In the genomic region with DNA sequence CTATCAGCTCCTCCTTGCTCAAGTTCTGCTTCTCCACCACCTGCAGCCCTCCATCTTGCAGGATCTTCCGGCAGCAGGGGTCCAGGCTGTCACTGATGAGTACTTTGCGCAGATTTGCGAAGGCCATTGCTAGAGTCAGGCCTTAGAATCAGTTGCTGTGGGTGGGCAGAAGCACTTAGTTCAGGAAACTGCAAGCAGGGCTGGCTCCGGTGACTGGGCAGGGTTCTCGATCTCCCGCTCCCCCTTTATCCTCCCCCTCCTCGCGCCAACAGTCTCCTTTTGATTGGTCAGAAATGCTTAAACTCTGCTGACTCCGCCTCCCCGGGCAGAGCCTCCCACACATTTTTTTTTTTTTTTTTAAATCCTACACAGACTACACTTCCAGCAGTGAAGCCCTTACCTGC, we compare ENCODE assay signal across 8 mouse cellular contexts. TPM values are rescaled to one million over a fixed set of nuclear protein-coding genes. Genes with fewer than 3 reads are reported as not detected.
A peak's percentile ranks its signal among the peaks of the same experiment; 100 is the strongest.
DNase-seq lines count a peak whose midpoint lies in the region; ATAC-seq and TF ChIP-seq lines count a peak whose summit lies in the region.
"Not testable (repeated sequence)": the region's sequence is repeated elsewhere in the genome, so short reads cannot be mapped to it uniquely, and the experiment has no call there.

Gene Phgdh, minus strand, starts transcription at position 285 of the 404 bp plus-strand sequence.

- not testable (repeated sequence) for H3K9me3 ChIP-seq in embryonic facial prominence, embryonic 15.5 days (replicated peaks); heart, embryonic 10.5 days; limb, embryonic 13.5 days; midbrain, embryonic 13.5 days

- H3K36me3 ChIP-seq in embryonic facial prominence, embryonic 15.5 days; heart, embryonic 10.5 days; limb, embryonic 13.5 days; midbrain, embryonic 13.5 days: not testable (repeated sequence)

- not testable (repeated sequence) for H3K27ac ChIP-seq in bone marrow, adult 2 months (ENCODE audit: control insufficient read depth, insufficient read depth, low read depth, low read length, poor library complexity)
- peak within 1 kb of the TSS; percentile 72 for H3K27ac ChIP-seq in embryonic facial prominence, embryonic 15.5 days (replicated peaks)
- H3K27ac ChIP-seq in heart, embryonic 10.5 days = peak within 1 kb of the TSS; percentile 86
- peak within 1 kb of the TSS; percentile 92 for H3K27ac ChIP-seq in limb, embryonic 13.5 days
- 0 out of 2 replicates have a peak within 1 kb of the TSS, but pooled peaks have one; percentile 39 for H3K27ac ChIP-seq in midbrain, embryonic 13.5 days

- DNase-seq in A20 (ENCODE audit: low read depth, low spot score) = peak; percentile 95
- peak; percentile 92 for DNase-seq in heart, embryonic 10.5 days (ENCODE audit: low spot score)
- peak; percentile 63 to 64 for DNase-seq in kidney, adult 8-10 months
- DNase-seq in spleen, postnatal 14 days (ENCODE audit: low spot score in 2 of 2) = peak; percentile 39 to 41

- TF ChIP-seq POLR2A in bone marrow, adult 2 months (IDR thresholded peaks at IDR 0.05; ENCODE audit: borderline replicate concordance, control insufficient read depth, low read depth, low read length) = not testable (repeated sequence)

- peak within 1 kb of the TSS; percentile 31 for H3K9ac ChIP-seq in embryonic facial prominence, embryonic 15.5 days
- peak within 1 kb of the TSS; percentile 79 for H3K9ac ChIP-seq in limb, embryonic 13.5 days
- H3K9ac ChIP-seq in midbrain, embryonic 13.5 days (replicated peaks) = peak within 1 kb of the TSS; percentile 66

- H3K4me3 ChIP-seq in bone marrow, adult 2 months (replicated peaks; ENCODE audit: control insufficient read depth, low read depth, low read length) = peak within 1 kb of the TSS; percentile 61
- peak within 1 kb of the TSS; percentile 72 for H3K4me3 ChIP-seq in embryonic facial prominence, embryonic 15.5 days (replicated peaks)
- peak within 1 kb of the TSS; percentile 76 for H3K4me3 ChIP-seq in heart, embryonic 10.5 days
- H3K4me3 ChIP-seq in limb, embryonic 13.5 days = peak within 1 kb of the TSS; percentile 75
- peak within 1 kb of the TSS; percentile 53 for H3K4me3 ChIP-seq in midbrain, embryonic 13.5 days (replicated peaks)

- H3K4me1 ChIP-seq in bone marrow, adult 2 months (ENCODE audit: control insufficient read depth, insufficient read depth, low read length) = not testable (repeated sequence)
- H3K4me1 ChIP-seq in embryonic facial prominence, embryonic 15.5 days = peaks cover 32% of the 10 kb centered on the region
- peaks cover 36% of the 10 kb centered on the region for H3K4me1 ChIP-seq in heart, embryonic 10.5 days
- H3K4me1 ChIP-seq in limb, embryonic 13.5 days = peaks cover 37% of the 10 kb centered on the region
- H3K4me1 ChIP-seq in midbrain, embryonic 13.5 days (replicated peaks) = peaks cover 44% of the 10 kb centered on the region

- H3K27me3 ChIP-seq in embryonic facial prominence, embryonic 15.5 days; heart, embryonic 10.5 days (ENCODE audit: insufficient read depth, poor library complexity, severe bottlenecking); limb, embryonic 13.5 days; midbrain, embryonic 13.5 days: not testable (repeated sequence)

- not testable (repeated sequence) for TF ChIP-seq CTCF in bone marrow, adult 2 months (IDR thresholded peaks at IDR 0.05; ENCODE audit: control insufficient read depth, insufficient read depth, low read length)

- under 1% methylated on average over 10 of the region's 10 CpGs for WGBS in bone marrow, adult 2 months
- 1% methylated on average over 10 of the region's 10 CpGs for WGBS in embryonic facial prominence, embryonic 15.5 days
- under 1% methylated on average over 10 of the region's 10 CpGs for WGBS in heart, embryonic 10.5 days
- WGBS in limb, embryonic 13.5 days = 0% methylated on average over 10 of the region's 10 CpGs
- WGBS in midbrain, embryonic 13.5 days = under 1% methylated on average over 10 of the region's 10 CpGs

- peak; percentile 80 for ATAC-seq in embryonic facial prominence, embryonic 15.5 days (ENCODE audit: insufficient number of reproducible peaks, low FRiP score, low TSS enrichment, low read depth)
- peak; percentile 83 for ATAC-seq in limb, embryonic 13.5 days (ENCODE audit: low FRiP score, low read depth)
- peak; percentile 64 for ATAC-seq in midbrain, embryonic 13.5 days

- H3K4me2 ChIP-seq in embryonic facial prominence, embryonic 15.5 days (replicated peaks) = peak within 1 kb of the TSS; percentile 80
- peak within 1 kb of the TSS; percentile 86 for H3K4me2 ChIP-seq in limb, embryonic 13.5 days (replicated peaks)
- peak within 1 kb of the TSS; percentile 89 for H3K4me2 ChIP-seq in midbrain, embryonic 13.5 days (replicated peaks)

RNA-seq across cellular contexts. Expression of gene Phgdh, which starts in this region (rescaled TPM):
- 15.6 and 30.7 TPM in 2 replicates for polyA plus RNA-seq in bone marrow, adult 2 months (2011; ENCODE audit: insufficient read depth, insufficient read length, low replicate concordance, missing spikeins)
- 191 and 194 TPM in 2 replicates for polyA plus RNA-seq in embryonic facial prominence, embryonic 15.5 days (2015; fragmentation: Nextera tagmentation; extraction: Ambion mirVana)
- 157 and 310 TPM in 2 replicates for polyA plus RNA-seq in heart, embryonic 10.5 days (2016; fragmentation: Nextera tagmentation; extraction: Ambion mirVana)
- 248 and 258 TPM in 2 replicates for polyA plus RNA-seq in limb, embryonic 13.5 days (2015; fragmentation: Nextera tagmentation; extraction: Ambion mirVana)
- polyA plus RNA-seq in midbrain, embryonic 13.5 days (2015; fragmentation: Nextera tagmentation; extraction: Ambion mirVana) = 170 and 190 TPM in 2 replicates

Comparison
In these comparisons a context has a peak if more than half of its experiments do, and no peak if none do; other contexts are left out.
1. DNase-seq: peak in every context shown above with its lines; median percentile 95 in A20; 92 in heart, embryonic 10.5 days; 64 in kidney, adult 8-10 months; 40 in spleen, postnatal 14 days.